Mouse (Mus musculus) CH12F3 (cell line): ENCODE results near the gene Tbc1d20.

ENCODE experiments used
- in situ Hi-C: fragments of 300-500 bp; cut with MboI; formaldehyde crosslinking; loops from 2 replicates; pipeline ENCODE4 v1.14.3; 2020; ENCODE audit warnings: low sequenced_read_pairs

The Tbc1d20 gene

DNA sequence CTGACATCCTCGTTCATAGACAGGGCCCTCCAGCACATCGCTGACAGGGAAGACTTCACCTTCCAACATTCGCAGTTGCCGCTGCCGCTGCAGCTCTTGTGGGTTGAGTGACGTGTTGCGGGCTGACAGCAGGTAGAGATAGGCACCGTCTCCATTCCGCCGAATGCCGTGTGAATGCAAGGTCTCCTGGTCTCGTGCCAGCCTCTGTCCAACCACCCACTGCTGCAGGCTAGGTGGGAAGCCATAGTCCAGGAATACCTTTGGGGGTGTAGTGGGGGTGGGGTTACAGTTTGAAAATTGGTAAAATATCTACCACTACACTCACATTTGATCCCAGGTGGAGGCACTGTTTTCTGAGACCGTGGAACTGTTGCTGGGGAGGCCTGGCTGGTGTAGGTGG, 32.5 kb downstream of the Tbc1d20 start:
- in situ Hi-C loops: no loop called here

DNA sequence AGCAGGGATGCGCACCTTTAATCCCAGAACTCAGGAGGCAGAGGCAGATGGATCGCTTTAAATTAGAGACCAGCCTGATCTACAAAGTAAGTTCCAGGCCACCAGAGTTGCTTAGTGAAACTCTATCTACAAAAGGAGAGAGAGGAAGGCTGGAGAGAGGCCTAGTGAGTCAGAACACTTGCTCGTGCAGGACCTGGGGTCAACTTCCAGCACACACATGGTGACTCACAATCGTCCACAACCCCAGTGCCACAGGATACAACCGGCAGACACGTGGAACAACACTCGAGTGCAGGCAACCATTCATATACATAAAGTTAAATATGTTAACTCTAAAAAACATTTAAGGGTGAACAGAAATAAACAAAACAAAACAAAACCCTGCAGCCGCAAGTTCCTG, 33.0 kb downstream of the Tbc1d20 start:
- in situ Hi-C loops: no loop called here

DNA sequence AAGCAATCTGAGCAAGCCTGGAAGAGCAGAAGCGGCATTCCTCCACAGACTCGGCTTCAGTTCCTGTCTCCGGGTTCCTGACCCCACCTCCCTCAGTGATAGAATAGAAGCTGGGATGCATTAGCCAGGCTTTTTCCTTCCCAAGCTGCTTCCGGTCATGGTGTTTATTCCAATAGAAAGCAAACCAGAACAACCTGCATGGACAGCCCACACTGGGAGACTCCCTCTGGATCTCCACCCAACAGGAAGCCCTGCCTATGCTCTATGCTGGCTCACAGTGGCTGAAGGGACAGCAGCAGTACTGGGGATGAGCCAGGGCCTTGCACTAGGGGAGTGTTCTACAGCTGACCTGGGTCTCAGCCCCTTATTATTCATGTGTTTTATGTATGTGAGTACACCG, 34.4 kb downstream of the Tbc1d20 start:
- in situ Hi-C loops: no loop called here

DNA sequence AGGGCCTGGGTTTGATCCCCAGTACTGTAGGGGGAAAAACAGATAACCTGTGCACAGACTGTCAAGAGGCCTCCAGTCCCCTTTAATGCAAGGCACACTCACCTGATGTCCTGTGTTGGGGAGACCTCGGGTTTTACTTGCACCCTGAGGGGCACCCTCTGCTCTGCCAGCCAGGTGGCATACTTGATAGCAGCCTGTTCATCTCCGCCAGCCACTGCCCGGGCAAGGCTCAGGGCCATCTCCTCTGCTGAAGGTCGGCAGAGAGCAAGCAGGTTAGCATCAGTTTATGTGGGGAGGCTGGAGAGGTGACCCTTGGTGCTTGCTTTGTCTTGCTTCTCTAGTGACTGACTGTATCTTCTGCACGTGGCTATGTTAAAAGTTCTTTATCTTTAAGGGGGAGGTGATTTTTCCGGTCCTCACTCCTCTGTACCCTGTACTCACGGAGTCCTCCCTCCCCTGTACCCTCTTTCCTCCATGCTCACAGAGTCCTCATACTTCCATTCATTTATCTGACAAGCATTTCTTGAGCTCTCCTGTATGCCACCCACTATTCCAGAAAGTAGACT, 37.3 kb downstream of the Tbc1d20 start:
- in situ Hi-C loops: no loop called here

DNA sequence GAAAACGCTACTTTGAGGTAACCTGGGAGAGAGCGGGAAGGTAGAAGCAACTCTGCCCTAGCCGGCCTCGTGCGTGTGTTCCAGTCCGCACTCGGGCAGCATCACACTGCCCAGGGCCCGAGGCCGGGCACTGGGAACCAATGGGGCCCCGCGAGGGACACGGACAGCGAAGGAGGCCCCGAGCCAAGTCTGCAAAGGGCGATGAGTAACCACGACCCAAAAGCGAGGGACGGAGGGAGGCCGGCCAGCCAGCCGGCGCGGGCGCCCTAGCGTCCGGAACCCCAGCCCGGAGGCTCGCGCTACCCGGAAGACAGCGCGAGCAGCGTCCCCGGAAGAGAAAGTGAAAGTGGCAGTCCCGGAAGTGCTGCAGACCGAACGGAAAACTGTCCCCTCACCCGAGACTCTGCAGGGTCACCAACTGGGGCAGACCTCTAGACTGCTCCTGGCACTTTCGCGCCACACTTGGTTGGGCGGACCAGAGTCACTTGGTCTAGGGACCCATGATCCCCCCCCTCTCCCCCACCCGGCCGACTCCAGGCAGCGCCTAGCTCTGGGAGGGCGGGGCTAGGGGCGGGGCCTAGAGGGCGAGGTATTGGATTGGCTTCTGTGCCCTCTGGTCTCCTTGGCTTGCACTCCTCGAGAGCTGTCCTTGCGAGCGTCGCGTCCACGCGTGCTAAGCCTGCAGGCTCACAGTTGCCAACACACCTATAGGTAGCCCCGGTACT, 38.6 kb downstream of the Tbc1d20 start, which contains the start of gene Rbck1:
Rbck1 (minus strand) TSS at position 553 of the 725 bp plus-strand sequence.
- in situ Hi-C loops: no loop called here

DNA sequence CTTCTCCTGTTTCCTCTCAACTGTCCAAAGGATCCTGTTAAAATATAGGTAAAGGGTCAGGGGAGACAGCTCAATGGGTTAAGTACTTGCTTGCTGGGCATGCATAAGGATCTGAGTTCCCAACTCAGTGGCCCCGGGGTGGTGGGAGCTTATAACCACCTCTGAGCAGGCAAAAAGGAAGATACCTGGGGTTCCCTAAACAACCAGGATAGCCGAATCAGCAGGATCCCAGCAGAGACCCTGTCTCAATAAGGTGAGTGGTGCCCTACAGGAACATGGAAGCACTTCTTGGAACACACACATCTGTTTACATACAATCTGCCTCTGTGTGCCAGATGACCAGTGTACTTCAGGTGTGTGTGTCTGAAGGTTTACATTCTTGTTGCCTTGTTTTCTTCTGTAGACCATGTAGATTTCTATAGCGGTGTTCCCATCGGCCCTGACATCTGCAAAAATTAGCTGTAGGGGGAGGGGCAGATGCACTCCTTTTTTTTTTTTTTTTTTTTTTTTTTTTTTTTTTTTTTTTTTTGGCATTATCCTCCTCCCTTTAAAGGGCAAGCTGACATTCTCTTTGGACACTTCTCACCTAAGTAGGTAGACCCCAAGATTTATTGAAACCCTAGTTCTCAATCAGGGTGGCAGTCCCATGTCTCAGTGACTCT, 39.8 kb downstream of the Tbc1d20 start:
- in situ Hi-C loops: no loop called here

DNA sequence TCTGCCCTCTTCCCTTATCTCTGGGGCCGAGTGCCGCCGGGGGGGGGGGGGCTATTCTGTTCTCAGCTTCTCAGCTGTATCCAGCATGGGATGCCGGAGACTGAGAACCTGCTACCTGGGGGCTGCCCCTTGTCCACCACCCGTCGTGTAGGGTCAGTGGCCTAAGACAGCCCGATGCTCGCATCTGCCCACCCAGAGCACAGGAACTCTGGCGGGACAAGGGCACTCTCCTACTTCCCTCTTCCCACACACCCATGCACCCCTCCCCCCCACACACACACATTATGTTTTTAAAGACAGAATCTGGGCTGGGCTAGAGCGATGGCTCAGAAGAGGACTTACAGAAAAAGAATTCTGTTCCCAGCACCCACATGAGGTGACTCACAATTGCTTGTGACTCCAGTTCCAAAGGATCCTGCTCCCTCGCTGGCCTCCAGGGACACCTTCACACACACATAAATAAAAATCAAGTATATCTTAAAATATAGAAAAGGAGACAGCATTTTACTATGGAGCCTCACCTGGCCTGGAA, 41.7 kb downstream of the Tbc1d20 start:
- in situ Hi-C loops: no loop called here

DNA sequence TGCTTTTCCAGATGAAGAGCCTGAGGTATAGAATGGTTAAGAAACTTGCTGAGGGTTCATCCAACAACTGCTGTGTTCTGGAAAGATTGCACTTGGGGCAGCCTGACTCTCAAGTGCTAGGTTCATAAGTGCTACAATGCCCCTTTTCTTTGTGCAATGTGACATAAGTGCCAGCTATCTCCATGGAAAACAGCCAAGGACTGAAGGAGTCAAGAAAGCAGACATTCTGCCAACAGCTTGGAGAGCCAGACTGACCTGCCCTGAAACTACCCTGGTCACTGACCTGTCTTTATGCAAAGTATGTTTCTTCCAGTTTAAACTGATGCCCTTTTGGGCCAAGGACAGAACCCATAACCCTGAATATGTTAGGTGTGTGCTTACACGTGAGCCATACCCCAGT, 43.2 kb downstream of the Tbc1d20 start:
- in situ Hi-C loops: no loop called here

DNA sequence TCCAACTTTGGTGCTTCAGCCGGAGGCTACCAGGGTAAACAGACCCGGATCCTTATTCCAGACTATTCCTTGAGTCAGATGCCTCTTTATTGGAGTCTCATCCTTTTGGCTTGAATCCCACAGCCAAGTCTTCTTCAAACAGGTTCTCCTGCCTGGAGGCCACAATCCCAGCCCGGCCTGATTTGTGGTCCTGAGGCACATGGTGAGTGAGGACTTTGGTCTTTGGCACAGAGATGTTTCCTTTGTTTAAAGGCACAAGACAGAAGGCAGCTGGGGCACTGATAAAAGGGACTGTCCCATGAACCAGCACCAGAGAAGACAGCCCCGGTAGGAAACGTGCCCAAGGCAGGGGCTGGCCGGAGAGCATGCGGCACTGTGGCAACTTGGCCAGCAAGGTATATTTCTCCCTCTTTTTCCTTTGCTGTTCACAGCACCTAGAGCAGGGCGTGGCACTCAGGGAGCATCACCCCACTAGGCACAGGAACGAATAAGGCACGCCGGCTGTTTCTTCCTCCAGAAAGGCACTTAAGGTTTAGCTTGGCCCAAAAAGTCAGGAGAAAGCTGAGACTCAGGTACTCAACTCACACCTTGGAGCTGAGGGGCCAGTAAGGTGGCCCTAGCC, 44.1 kb downstream of the Tbc1d20 start:
- in situ Hi-C loops: no loop called here

DNA sequence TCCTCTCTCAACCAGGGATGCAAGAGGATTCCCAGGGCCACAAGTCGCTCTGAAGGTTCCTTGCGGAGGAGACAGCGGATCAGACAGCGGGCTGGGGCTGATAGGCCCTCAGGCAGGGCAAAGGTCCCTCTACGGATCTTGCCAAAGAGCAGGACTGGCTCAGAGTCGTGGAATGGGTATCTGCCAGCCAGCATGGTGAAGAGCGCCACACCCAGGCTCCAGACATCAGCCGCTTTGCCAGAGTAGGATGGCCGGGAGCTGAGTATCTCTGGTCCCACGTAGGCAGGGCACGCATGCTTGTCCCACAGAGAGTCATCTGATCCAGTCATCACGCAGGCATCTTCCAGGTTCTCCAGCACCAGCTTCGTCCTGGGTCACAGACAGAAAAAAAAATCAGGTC, 44.7 kb downstream of the Tbc1d20 start:
- in situ Hi-C loops: no loop called here

DNA sequence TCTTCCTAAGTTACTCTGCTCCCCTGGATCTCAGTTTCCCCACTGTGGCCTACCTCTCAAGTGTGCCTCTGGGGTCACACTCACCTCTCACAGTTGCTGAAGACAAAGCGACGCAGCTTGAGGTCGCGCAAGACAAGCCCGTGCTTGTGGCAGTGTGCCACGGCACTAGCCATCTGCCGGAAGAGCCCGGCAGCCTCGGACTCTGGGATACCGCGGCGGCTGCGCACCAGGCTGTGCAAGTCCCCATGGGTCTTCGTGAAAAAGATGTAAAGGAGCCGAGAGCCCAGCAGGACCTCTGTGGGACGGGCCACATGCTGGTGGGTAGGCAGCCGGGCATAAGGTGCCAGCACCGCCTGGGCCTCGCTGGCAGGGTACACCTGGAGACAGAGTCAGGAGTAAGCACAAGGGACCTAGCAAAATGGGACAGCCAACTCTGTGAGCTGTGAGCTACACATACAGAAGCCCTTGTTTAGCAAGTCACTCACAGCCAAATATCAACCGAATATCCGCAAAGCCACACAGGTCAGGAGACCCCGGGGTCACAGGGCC, 46.1 kb downstream of the Tbc1d20 start:
- in situ Hi-C loops: no loop called here

DNA sequence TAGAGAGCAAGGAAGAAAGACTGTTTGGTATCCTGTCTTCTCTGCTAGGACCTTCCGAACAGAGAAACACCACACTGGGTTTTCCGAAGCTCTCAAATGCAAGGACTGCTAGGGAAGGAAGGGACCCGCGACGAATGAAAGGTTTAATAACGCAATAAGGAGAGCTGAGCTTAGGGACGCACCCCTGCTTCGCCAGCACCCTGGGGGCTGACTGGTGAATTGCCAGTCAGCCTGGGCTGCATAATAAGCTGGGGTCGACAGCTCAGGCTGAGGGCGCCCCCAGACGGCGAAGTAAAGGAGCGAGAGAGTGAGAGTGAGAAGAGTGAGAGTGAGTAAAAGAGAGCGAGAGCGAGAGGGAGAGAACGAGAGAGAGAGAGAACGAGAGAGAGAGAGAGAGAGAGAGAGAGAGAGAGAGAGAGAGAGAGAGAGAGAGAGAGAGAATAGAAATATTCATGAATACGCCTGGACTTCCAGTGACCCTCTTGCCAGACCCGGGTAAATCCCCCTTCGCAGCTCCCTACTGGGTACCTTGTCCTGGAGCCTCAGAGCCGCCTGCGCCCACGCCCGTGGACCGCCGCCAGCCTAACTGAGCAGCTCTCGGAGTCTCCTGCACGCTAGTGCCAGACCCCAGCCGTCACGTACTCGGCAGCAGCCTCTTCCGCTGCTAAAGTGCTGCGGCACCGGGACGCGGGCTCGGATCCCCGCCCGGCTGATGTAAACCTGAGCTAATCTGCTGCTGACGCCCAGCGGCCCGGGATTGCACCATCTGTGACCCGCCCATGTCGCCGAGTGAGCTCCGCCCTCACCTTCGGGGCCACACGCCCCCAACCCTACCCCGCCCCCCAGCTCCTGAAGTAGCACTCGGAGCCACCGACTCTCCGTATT, 49.9 kb downstream of the Tbc1d20 start, which contains the start of gene Trib3:
Trib3 (minus strand) TSS at position 704 of the 885 bp plus-strand sequence.
- in situ Hi-C loops: no loop called here

DNA sequence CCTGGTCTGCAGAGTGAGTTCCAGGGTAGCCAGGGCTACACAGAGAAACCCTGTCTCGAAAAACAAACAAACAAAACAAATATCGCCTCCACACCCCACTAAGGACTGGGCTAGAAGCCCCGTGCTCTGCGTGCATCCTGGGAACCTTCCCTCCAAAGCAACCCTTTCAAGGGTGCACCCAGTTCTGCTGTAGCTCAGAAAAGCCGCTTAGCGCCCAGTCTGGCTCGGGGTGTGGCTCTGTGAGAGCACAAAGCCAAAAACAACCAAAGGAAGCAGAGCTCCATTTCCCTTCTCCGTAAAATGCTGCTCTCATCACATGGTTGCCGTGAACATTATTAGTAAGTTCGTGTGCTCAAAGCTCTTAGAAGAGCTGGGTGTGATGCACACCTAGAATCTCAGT, 50.7 kb downstream of the Tbc1d20 start:
- in situ Hi-C loops: no loop called here

DNA sequence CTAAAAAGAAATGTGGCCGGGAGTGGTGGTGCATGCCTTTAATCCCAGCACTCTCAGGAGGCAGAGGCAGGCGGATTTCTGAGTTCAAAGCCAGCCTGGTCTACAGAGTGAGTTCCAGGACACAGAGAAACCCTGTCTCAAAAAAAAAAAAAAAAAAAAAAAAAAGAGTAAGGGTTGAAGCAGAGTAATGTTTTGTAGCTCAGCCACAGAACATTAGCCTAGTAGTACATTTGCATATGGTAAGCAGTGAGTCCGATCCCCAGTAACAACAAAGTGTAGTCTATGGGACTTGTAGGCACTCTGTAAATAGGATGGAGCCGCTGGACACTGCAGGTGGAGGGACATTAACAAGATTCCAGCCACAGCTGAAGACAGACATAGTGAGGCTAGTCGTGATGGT, 51.3 kb downstream of the Tbc1d20 start:
- in situ Hi-C loops: no loop called here

DNA sequence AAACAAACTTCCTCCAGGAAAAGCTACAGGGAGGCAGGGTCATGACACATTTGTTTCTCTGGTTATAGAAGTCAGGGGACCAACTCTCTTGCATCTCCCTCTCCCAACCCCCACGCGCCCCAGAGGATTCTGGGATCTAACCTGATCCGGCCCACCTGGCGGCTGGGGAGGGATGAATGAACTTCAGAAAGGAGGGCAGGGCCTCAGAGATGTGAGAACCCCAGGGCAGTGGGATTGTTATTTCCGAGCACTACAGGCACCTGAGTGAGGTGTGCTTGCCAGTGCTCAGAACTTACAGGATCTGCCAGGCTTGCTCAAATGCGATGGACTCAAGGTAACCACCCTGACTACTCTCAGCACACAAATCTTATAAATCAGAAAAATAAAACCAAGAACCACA, 51.8 kb downstream of the Tbc1d20 start:
- in situ Hi-C loops: no loop called here

DNA sequence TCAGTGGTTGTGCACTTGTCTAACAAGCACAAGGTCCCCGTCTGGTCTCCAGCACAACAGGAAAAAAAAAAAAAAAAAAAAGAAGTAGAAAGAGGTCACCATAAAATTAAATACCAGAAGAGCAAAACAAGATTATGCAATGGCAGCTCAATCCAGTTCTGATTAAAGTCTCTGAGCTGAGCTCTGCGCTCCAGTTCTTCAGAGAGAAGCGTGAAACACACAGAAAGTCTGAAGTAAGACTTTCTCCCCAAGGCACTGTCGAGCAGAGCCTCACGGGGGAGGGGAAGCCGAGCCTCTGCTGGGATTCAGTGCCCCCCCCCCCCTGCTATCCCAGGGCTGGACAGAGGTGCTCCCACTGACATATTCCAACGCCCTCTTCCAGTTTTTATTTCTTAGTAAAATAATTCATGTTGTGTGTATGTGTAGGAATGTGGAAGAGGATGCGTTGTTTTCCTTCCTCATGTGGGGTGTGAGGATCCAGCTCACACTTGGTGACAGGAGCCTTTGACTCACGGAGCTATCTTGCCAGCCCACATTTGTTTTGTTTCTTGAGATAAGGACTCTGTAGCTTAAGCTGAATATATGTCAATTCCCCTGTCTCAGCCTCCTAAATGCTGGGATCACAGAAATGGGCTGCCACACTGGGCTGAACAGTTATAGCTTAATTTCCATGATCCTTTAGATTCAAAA, 53.3 kb downstream of the Tbc1d20 start:
- in situ Hi-C loops: no loop called here

DNA sequence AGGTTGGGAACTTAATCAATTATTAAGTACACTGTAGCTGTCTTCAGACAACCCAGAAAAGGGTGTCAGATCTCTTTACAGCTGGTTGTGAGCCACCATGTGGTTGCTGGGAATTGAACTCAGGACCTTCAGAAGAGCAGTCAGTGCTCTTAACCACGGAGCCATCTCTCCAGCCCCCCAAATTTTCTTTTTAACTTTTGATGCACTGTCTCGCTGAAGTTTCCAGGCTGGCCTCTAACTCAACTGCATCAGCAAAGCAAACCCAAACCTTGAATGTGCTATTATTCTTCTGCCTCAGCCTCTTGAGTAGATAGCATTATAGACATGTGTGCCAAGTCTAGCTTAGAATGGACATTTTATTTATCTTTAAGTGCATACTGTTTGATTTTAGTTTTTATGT, 54.1 kb downstream of the Tbc1d20 start:
- in situ Hi-C loops: no loop called here

DNA sequence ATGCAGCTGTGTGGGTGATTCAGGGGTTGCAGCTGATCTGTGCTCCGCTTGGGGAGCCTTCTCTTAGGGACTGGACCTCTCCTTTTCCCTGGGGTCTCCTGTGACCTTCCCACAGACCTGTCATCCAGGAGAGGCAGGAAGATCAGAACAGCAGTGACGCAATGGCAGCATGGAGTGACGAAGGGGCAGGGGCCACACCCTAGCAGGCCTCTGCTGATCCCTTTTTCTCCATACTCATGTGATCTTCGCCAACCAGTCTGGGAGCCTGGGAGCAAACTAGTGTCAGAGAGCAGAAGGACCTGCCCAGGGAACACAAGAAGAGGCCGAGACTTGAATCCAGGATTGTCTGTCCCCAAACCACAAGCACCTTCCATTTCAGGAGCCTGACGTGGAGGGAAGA, 55.6 kb downstream of the Tbc1d20 start:
- in situ Hi-C loops: no loop called here

DNA sequence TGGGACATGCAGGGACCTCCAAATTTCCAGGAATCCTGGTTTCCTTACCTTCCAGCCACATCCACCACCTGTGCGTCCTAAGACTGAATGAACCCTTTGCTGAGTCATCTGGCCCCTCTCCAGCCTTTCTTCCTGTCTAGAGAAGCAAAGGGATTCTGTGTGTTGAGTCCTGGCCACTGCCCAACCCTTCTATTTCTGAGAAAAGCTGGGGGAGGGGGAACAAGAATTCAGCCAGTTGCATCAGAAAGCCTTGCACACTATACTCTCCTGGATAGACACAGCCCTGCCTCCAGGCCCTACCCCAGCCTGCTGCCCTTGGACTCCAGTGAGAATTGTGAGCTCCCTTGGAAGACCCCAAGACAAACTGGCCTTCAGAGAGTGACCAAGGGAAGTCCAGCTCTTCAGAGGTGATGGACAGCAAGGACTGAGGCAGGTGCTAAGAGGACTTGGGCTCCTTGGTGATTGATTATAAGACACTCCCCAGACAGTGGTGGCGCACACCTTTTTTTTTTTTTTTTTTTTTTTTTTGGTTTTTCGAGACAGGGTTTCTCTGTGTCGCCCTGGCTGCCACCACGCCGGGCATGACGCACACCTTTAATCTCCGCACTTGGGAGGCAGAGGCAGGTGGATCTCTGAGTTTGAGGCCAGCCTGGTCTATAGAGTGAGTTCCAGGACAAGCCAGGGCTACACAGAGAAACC, 56.4 kb downstream of the Tbc1d20 start:
- in situ Hi-C loops: no loop called here
